Mouse (Mus musculus) olfactory bulb, adult 2 months (tissue): ENCODE results near the gene Hist2h3b. TPM values are rescaled to one million over a fixed set of nuclear protein-coding genes. Genes with fewer than 3 reads are reported as not detected.
A peak's percentile ranks its signal among the peaks of the same experiment; 100 is the strongest.

Experiments
- H3K27ac ChIP-seq: fragments of 200-500 bp; 2 replicates; pipeline ENCODE4 v1.5.1; 2012; ENCODE audit warnings: low read depth, low read length; ENCODE audit not compliant: insufficient read depth
- H3K4me1 ChIP-seq: fragments of 200-500 bp; 2 replicates; pipeline ENCODE4 v1.6.1; 2012; ENCODE audit warnings: low read length; ENCODE audit not compliant: control insufficient read depth, insufficient read depth
- H3K4me3 ChIP-seq: fragments of 200-500 bp; 2 replicates; pipeline ENCODE4 v1.5.1; 2012; ENCODE audit warnings: mild to moderate bottlenecking, low read depth, low read length, moderate library complexity; ENCODE audit not compliant: insufficient read depth
- CTCF ChIP-seq: fragments of 200-500 bp; IDR thresholded peaks from 2 replicates; pipeline ENCODE4 v1.5.1; 2012; ENCODE audit warnings: low read depth, mild to moderate bottlenecking, low read length, moderate library complexity; ENCODE audit not compliant: insufficient read depth
- POLR2A ChIP-seq: fragments of 200-500 bp; IDR thresholded peaks from 2 replicates; pipeline ENCODE4 v1.6.1; 2012; ENCODE audit warnings: mild to moderate bottlenecking, low read depth, low read length, moderate library complexity; ENCODE audit not compliant: insufficient read depth
- WGBS: fragments of 180-500 bp; shearing (Covaris S2); methylation state at CpG from one replicate; pipeline ENCODE4 v1.1.7; 2018; 5-methylcytosine and 5-hydroxymethylcytosine counted together
- polyA plus RNA-seq: library from polyadenylated mRNA; stranded (reverse); fragments of >200 nt; gene quantifications from 2 replicates; pipeline ENCODE4 v1.2.4, GENCODE M21; 2012; ENCODE audit warnings: low replicate concordance; ENCODE audit not compliant: missing spikeins, insufficient read depth, insufficient read length

Hist2h3b gene
- polyA plus RNA-seq, 1 experiment: not detected

GRCm38 (mm10) chr3:96260220-96260619 lies 8.2 kb upstream of the Hist2h3b start:
- TF ChIP-seq POLR2A: no peak
- no peak for TF ChIP-seq CTCF
- WGBS: 88% methylated on average over 5 of the region's 5 CpGs
- H3K4me1 ChIP-seq: peaks cover 7% of the 10 kb centered on the region
- no peak overlapping the region for H3K4me3 ChIP-seq
- H3K27ac ChIP-seq: no peak overlapping the region

- 33% methylated on average over 3 of the region's 3 CpGs for WGBS
- TF ChIP-seq POLR2A (no peak), CTCF (no peak)
- Histone ChIP-seq H3K4me1 (peaks cover 7% of the 10 kb centered on the region), H3K4me3 (no peak overlapping the region), H3K27ac (peak overlapping the region; percentile 97)
Measured at GRCm38 (mm10) chr3:96261623-96262022, 6.8 kb upstream of the Hist2h3b start.

- Histone ChIP-seq H3K4me1 (peaks cover 7% of the 10 kb centered on the region), H3K4me3 (peak overlapping the region; percentile 86), H3K27ac (peak overlapping the region; percentile 97)
- TF ChIP-seq POLR2A: no peak
- under 1% methylated on average over 19 of the region's 19 CpGs for WGBS
Measured at GRCm38 (mm10) chr3:96262216-96262875, 6.1 kb upstream of the Hist2h3b start.

GRCm38 (mm10) chr3:96262979-96263550 lies 5.4 kb upstream of the Hist2h3b start, which contains the start of gene Hist2h4:
TSS of gene Hist2h4 (minus strand) at chr3:96263311.
- Histone ChIP-seq H3K4me3 (peak within 1 kb of the TSS; percentile 86), H3K4me1 (peaks cover 7% of the 10 kb centered on the region), H3K27ac (peak within 1 kb of the TSS; percentile 97)
- WGBS: under 1% methylated on average over 40 of the region's 40 CpGs
- TF ChIP-seq POLR2A: peak; percentile 96
- no peak for TF ChIP-seq CTCF

GRCm38 (mm10) chr3:96263558-96264403 lies 4.7 kb upstream of the Hist2h3b start:
- TF ChIP-seq POLR2A: no peak
- peak; percentile 14 for TF ChIP-seq CTCF
- H3K27ac ChIP-seq: peak overlapping the region; percentile 97
- H3K4me1 ChIP-seq: peaks cover 5% of the 10 kb centered on the region
- WGBS: under 1% methylated on average over 27 of the region's 27 CpGs
- peak overlapping the region; percentile 57 for H3K4me3 ChIP-seq

- Histone ChIP-seq H3K27ac (peak overlapping the region; percentile 97), H3K4me3 (no peak overlapping the region), H3K4me1 (peaks cover 5% of the 10 kb centered on the region)
- 54% methylated on average over 7 of the region's 7 CpGs for WGBS
- TF ChIP-seq POLR2A: no peak
- no peak for TF ChIP-seq CTCF
Measured at GRCm38 (mm10) chr3:96264404-96264949, 4.0 kb upstream of the Hist2h3b start.

- Histone ChIP-seq H3K4me1 (peaks cover 5% of the 10 kb centered on the region), H3K4me3 (no peak overlapping the region), H3K27ac (no peak overlapping the region)
- TF ChIP-seq CTCF (no peak), POLR2A (no peak)
- WGBS: 93% methylated on average over 8 of the region's 8 CpGs
Measured at GRCm38 (mm10) chr3:96266132-96266710, 2.2 kb upstream of the Hist2h3b start.

- Histone ChIP-seq H3K4me3 (no peak overlapping the region), H3K27ac (peak overlapping the region; percentile 41; the same call in 1 of the 2 replicates), H3K4me1 (peaks cover 3% of the 10 kb centered on the region; the same call in 1 of the 2 replicates)
- no peak for TF ChIP-seq CTCF
- TF ChIP-seq POLR2A: no peak
- WGBS: 64% methylated on average over 4 of the region's 4 CpGs
Measured at GRCm38 (mm10) chr3:96267541-96267940, 913 bp upstream of the Hist2h3b start.
